Mouse (Mus musculus) intestine, embryonic 15.5 days (tissue): ENCODE measurements at regions not wholly inside any gene's neighbourhood (a gene's known extent, or its start where the extent isn't known, plus 50 kb on each side); places are given as distances from the start of the nearest gene placed in this dataset.

Experiments used
- ATAC-seq: fragments of 200-750 bp; cut with Nextera tagmentation; 2 replicates; pipeline ENCODE4 v1.8.0; 2017; ENCODE audit warnings: moderate TSS enrichment, moderate library complexity
- H3K27ac ChIP-seq: fragments of 300-500 bp; sonication (generic); 2 replicates; pipeline ENCODE4 v1.5.1; 2015; ENCODE audit warnings: mild to moderate bottlenecking, inconsistent platforms
- H3K27me3 ChIP-seq: fragments of 300-500 bp; sonication (generic); replicated peaks from 2 replicates; pipeline ENCODE4 v1.6.1; 2015; ENCODE audit warnings: inconsistent platforms
- H3K36me3 ChIP-seq: fragments of 300-500 bp; sonication (generic); 2 replicates; pipeline ENCODE4 v1.6.1; 2015; ENCODE audit warnings: inconsistent platforms
- H3K4me1 ChIP-seq: fragments of 300-500 bp; sonication (generic); replicated peaks from 2 replicates; pipeline ENCODE4 v1.6.1; 2015; ENCODE audit warnings: inconsistent platforms
- H3K4me2 ChIP-seq: fragments of 300-500 bp; sonication (generic); replicated peaks from 2 replicates; pipeline ENCODE4 v1.6.1; 2015; ENCODE audit warnings: mild to moderate bottlenecking, inconsistent platforms
- H3K4me3 ChIP-seq: fragments of 300-500 bp; sonication (generic); replicated peaks from 2 replicates; pipeline ENCODE4 v1.5.1; 2015; ENCODE audit warnings: inconsistent platforms
- H3K9ac ChIP-seq: fragments of 300-500 bp; sonication (generic); 2 replicates; pipeline ENCODE4 v1.6.1; 2015; ENCODE audit warnings: inconsistent platforms
- H3K9me3 ChIP-seq: fragments of 300-500 bp; sonication (generic); 2 replicates; pipeline ENCODE4 v1.6.1; 2016; ENCODE audit warnings: inconsistent platforms
- WGBS: fragments of 180-500 bp; shearing (Covaris S2); methylation state at CpG from one replicate; pipeline ENCODE4 v1.1.7; 2015; 5-methylcytosine and 5-hydroxymethylcytosine counted together

- Histone ChIP-seq H3K4me1 (no peaks in the 10 kb centered on the region), H3K4me3 (no peak overlapping the region), H3K27ac (no peak overlapping the region), H3K9me3 (no peaks in the 10 kb centered on the region), H3K9ac (no peak overlapping the region), H3K27me3 (no peaks in the 10 kb centered on the region), H3K4me2 (no peak overlapping the region), H3K36me3 (no peaks in the 10 kb centered on the region)
- no peak for ATAC-seq
- 84% methylated on average over 4 of the region's 4 CpGs for WGBS
Measured at GRCm38 (mm10) chr1:137565573-137566048, 605.4 kb upstream of the Nr5a2 start.

DNA sequence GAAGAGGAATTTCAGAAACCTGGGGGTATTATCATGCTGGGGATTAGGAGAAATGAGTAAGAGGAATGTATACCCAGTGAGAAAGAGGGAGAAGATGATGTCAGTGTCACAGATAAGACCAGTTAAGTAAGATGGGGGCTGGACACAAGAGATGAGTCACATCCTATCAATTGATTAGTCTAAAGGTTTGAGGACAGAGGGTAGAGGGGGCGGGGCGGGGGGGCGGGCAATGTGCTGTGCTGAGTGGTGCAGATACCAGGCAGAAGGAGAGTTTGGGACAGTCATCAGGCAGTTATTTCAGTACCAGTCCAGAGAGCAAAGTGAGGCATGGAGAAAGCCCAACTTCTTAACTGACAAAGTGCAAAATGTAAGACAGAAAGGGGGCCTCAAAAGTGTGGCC lies 601.4 kb upstream of the Nr5a2 start:
- ATAC-seq, result no peak
- no peaks in the 10 kb centered on the region for H3K4me1 ChIP-seq
- no peak overlapping the region for H3K4me3 ChIP-seq
- no peak overlapping the region for H3K4me2 ChIP-seq
- no peaks in the 10 kb centered on the region for H3K9me3 ChIP-seq
- H3K9ac ChIP-seq, result no peak overlapping the region
- H3K27me3 ChIP-seq, result no peaks in the 10 kb centered on the region
- 75% methylated on average over 3 of the region's 3 CpGs for WGBS
- H3K27ac ChIP-seq, result no peak overlapping the region
- no peaks in the 10 kb centered on the region for H3K36me3 ChIP-seq

- no peaks in the 10 kb centered on the region for H3K36me3 ChIP-seq
- no peaks in the 10 kb centered on the region for H3K4me1 ChIP-seq
- H3K27me3 ChIP-seq, result no peaks in the 10 kb centered on the region
- no peak overlapping the region for H3K4me2 ChIP-seq
- H3K9ac ChIP-seq, result no peak overlapping the region
- 48% methylated on average over 11 of the region's 11 CpGs for WGBS
- ATAC-seq, result no peak
- H3K9me3 ChIP-seq, result no peaks in the 10 kb centered on the region
- no peak overlapping the region for H3K27ac ChIP-seq
- no peak overlapping the region for H3K4me3 ChIP-seq
Measured at GRCm38 (mm10) chr1:137560389-137561268, 600.4 kb upstream of the Nr5a2 start.

GRCm38 (mm10) chr1:137549659-137550058 lies 589.4 kb upstream of the Nr5a2 start:
- Histone ChIP-seq H3K27ac (no peak overlapping the region), H3K4me2 (no peak overlapping the region), H3K27me3 (no peaks in the 10 kb centered on the region), H3K4me3 (no peak overlapping the region), H3K9ac (no peak overlapping the region), H3K4me1 (no peaks in the 10 kb centered on the region), H3K36me3 (no peaks in the 10 kb centered on the region), H3K9me3 (no peaks in the 10 kb centered on the region)
- ATAC-seq, result no peak
- WGBS, result 88% methylated on average over 1 of the region's 1 CpGs

GRCm38 (mm10) chr1:137545666-137546065 lies 585.4 kb upstream of the Nr5a2 start:
- Histone ChIP-seq H3K4me1 (no peaks in the 10 kb centered on the region), H3K9ac (no peak overlapping the region), H3K27ac (no peak overlapping the region), H3K4me2 (no peak overlapping the region), H3K36me3 (no peaks in the 10 kb centered on the region), H3K27me3 (no peaks in the 10 kb centered on the region), H3K9me3 (no peaks in the 10 kb centered on the region), H3K4me3 (no peak overlapping the region)
- no peak for ATAC-seq

DNA sequence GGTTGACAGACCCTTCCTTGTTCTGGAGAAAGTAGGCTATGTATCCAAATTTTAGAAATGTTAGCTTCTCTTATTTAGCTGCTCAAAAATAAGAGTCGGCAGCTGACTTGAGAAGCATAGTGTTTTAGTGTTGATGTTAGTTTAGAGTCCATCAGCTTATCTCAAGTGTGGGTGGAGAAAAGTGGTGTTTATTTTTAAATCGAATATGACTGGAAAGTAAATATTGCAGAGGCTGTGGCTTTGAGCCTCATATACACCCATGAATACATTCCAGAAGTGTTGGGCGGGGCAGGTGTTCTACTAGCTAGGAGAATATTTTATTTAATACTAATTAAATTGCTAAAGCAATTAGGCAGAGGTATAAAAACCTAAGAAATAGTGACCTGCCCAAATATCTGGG lies 583.6 kb upstream of the Nr5a2 start:
- 65% methylated on average over 3 of the region's 3 CpGs for WGBS

DNA sequence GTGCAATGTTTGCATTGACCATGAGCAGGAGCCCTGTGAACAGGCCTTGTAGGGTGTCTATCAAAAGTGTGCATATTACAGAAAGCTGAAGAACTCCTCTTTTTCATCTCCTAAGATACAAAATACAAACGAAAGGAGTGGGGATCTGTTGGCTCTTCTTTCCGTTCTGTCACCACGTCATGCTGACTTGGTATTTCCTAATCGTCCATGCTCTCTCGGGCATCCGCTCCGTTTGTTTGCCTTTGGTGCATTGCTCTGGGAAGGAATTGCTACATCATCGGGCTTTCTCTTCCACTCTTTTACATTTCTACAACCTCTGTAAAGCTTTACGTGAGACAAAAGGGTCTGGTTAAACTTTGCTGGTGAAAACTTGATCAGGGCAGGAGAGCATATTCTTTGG lies 581.2 kb upstream of the Nr5a2 start:
- Histone ChIP-seq H3K4me2 (no peak overlapping the region), H3K27ac (no peak overlapping the region), H3K36me3 (no peaks in the 10 kb centered on the region), H3K4me1 (no peaks in the 10 kb centered on the region), H3K9me3 (no peaks in the 10 kb centered on the region), H3K4me3 (no peak overlapping the region), H3K27me3 (no peaks in the 10 kb centered on the region), H3K9ac (no peak overlapping the region)
- no peak for ATAC-seq
- 85% methylated on average over 9 of the region's 9 CpGs for WGBS

More for the DNA sequence above, 583.6 kb upstream of the Nr5a2 start:
- ATAC-seq, result no peak
- Histone ChIP-seq H3K36me3 (no peaks in the 10 kb centered on the region), H3K9me3 (no peaks in the 10 kb centered on the region), H3K4me2 (no peak overlapping the region), H3K27ac (no peak overlapping the region), H3K27me3 (no peaks in the 10 kb centered on the region), H3K9ac (no peak overlapping the region), H3K4me3 (no peak overlapping the region), H3K4me1 (no peaks in the 10 kb centered on the region)

DNA sequence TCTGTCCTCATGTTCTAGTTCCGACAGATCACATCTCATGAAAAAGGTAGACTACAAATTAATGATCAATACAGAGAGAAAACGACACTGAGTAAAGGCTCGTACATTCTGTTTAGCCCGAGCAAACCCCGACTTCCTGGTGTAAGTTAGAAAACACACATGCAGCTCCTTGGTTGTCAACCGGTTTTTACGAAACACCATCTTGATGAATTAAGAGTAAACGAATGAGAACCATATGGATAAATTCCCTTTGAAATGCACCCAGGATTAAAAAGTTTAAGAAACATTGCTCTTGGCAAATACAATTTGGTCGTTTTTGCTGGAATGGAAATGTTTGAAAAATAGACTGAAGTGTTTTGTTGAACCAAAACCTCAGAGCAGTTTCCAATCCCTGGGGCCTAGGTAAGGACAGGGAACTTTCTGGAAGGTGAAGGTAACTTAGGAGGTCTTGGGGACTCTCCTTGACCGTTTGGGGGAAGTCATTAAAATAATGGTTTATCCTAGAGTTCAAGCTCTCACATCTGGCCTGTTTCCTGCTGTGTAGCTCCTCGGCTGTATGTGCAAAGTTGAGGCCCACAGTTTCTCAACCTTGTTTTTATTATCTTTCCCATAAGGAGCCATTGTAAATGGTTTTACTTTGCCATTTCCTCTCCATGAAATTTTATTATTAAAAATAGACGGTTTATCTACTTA lies 579.3 kb upstream of the Nr5a2 start:
- 55% methylated on average over 12 of the region's 12 CpGs for WGBS
- Histone ChIP-seq H3K9ac (no peak overlapping the region), H3K27ac (no peak overlapping the region)

DNA sequence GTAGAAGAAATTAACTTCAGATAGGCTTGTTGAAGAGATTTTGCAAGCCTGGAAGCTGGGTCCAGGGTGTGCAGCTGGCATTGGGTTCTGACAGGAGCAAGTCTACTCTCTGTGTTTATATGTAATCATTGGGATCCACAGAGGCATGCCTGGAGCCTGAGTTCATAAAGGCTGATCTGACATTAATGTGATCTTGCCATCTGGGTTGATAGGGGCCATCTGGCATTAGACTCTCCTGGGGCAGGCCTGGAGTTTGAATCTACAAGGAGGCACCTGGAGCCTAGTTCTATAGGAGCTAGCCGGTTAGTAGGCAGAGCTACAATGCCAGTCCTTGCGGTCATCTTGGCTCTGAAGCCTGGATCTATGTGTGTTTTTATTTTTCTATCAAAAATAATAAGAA lies 554.5 kb upstream of the Nr5a2 start:
- no peaks in the 10 kb centered on the region for H3K36me3 ChIP-seq
- WGBS, result 82% methylated on average over 2 of the region's 2 CpGs
- no peak overlapping the region for H3K27ac ChIP-seq
- 0 out of 2 replicates have a peak, but pooled peaks cover under 1% of the 10 kb centered on the region for H3K4me1 ChIP-seq
- no peaks in the 10 kb centered on the region for H3K27me3 ChIP-seq
- H3K9me3 ChIP-seq, result no peaks in the 10 kb centered on the region
- no peak overlapping the region for H3K9ac ChIP-seq
- no peak overlapping the region for H3K4me3 ChIP-seq
- H3K4me2 ChIP-seq, result no peak overlapping the region
- no peak for ATAC-seq

More for the DNA sequence above, 579.3 kb upstream of the Nr5a2 start:
- H3K4me3 ChIP-seq, result no peak overlapping the region
- no peaks in the 10 kb centered on the region for H3K36me3 ChIP-seq
- no peaks in the 10 kb centered on the region for H3K27me3 ChIP-seq
- no peaks in the 10 kb centered on the region for H3K4me1 ChIP-seq
- no peak overlapping the region for H3K4me2 ChIP-seq
- H3K9me3 ChIP-seq, result no peaks in the 10 kb centered on the region
- ATAC-seq, result no peak

DNA sequence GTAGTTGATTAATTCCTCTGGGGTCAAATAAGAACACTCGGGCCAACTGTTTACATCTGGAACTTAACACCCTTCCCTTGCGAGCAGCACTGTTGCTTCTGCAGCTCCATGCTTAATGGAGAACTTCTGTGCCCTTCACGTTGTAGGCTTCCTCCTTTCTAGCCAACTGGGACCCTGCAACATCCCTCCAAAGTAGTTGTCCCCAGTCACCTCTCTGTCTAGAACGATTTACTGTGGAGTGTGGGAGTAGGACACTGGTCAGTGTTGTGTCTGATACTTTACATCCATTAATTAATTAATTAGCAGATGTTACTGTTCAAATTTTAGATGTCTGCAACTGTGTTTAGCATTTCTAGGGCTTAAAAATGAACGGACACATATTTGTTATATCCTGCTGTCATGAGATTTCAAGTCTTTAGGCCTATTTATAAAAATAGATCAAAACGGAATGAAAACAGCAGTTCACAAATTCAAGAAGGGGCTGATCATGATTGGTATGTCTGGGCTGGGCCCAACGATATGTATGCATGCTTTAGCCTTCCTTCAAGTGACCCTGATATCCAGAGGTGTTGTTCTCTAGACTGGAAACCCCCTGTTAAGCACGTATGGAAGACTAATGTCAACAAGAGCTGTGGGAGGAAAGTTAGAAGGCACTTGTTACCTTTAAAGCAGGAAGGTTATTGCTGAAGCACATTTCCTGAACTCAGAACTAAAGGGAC lies 543.6 kb upstream of the Nr5a2 start:
- WGBS, result 42% methylated on average over 8 of the region's 8 CpGs
- Histone ChIP-seq H3K27ac (no peak overlapping the region), H3K4me3 (no peak overlapping the region), H3K9ac (no peak overlapping the region), H3K4me1 (no peaks in the 10 kb centered on the region), H3K36me3 (no peaks in the 10 kb centered on the region), H3K27me3 (no peaks in the 10 kb centered on the region), H3K4me2 (no peak overlapping the region), H3K9me3 (no peaks in the 10 kb centered on the region)
- ATAC-seq, result no peak

GRCm38 (mm10) chr1:137488226-137488625 lies 528.0 kb upstream of the Nr5a2 start:
- Histone ChIP-seq H3K4me2 (no peak overlapping the region), H3K36me3 (no peaks in the 10 kb centered on the region), H3K4me3 (no peak overlapping the region), H3K27me3 (no peaks in the 10 kb centered on the region), H3K9ac (no peak overlapping the region), H3K4me1 (no peaks in the 10 kb centered on the region), H3K27ac (no peak overlapping the region), H3K9me3 (no peaks in the 10 kb centered on the region)
- WGBS, result 60% methylated on average over 5 of the region's 5 CpGs
- no peak for ATAC-seq

- Histone ChIP-seq H3K4me2 (no peak overlapping the region), H3K4me1 (no peaks in the 10 kb centered on the region), H3K9me3 (no peaks in the 10 kb centered on the region), H3K9ac (no peak overlapping the region), H3K27ac (no peak overlapping the region), H3K4me3 (no peak overlapping the region), H3K27me3 (no peaks in the 10 kb centered on the region), H3K36me3 (no peaks in the 10 kb centered on the region)
- WGBS, result 46% methylated on average over 1 of the region's 1 CpGs
- no peak for ATAC-seq
Measured at GRCm38 (mm10) chr1:137478459-137478858, 518.2 kb upstream of the Nr5a2 start.
